Mouse (Mus musculus): Measurements from ENCODE around the gene Cped1. TPM values are rescaled to one million over a fixed set of nuclear protein-coding genes. Genes with fewer than 3 reads are reported as not detected.
A peak's percentile ranks its signal among the peaks of the same experiment; 100 is the strongest.
"Not testable (repeated sequence)": the region's sequence is repeated elsewhere in the genome, so short reads cannot be mapped to it uniquely, and the experiment has no call there.

Cped1 gene
- total RNA-seq, 1 experiment from 2014 or later: 30.4 TPM

- no peak for DNase-seq
Measured at GRCm38 (mm10) chr6:22086056-22086455, 100.3 kb downstream of the Cped1 start.

- DNase-seq: peak; percentile 58
Measured at GRCm38 (mm10) chr6:22088346-22089064, 102.8 kb downstream of the Cped1 start.

GRCm38 (mm10) chr6:22091773-22092172, 106.1 kb downstream of the Cped1 start:
- no peak for DNase-seq

- DNase-seq: no peak
Measured at GRCm38 (mm10) chr6:22093792-22094191, 108.1 kb downstream of the Cped1 start.

- DNase-seq: no peak
Measured at GRCm38 (mm10) chr6:22097709-22098108, 112.0 kb downstream of the Cped1 start.

- DNase-seq: no peak
Measured at GRCm38 (mm10) chr6:22099832-22100231, 114.1 kb downstream of the Cped1 start.

GRCm38 (mm10) chr6:22101939-22102338, 116.2 kb downstream of the Cped1 start:
- DNase-seq: no peak

GRCm38 (mm10) chr6:22102752-22103151, 117.0 kb downstream of the Cped1 start:
- DNase-seq: no peak

GRCm38 (mm10) chr6:22103713-22104112, 118.0 kb downstream of the Cped1 start:
- no peak for DNase-seq

- no peak for DNase-seq
Measured at GRCm38 (mm10) chr6:22104211-22104610, 118.5 kb downstream of the Cped1 start.

GRCm38 (mm10) chr6:22114079-22114478, 128.4 kb downstream of the Cped1 start:
- no peak for DNase-seq

- DNase-seq: no peak
Measured at GRCm38 (mm10) chr6:22116679-22117078, 131.0 kb downstream of the Cped1 start.

- no peak for DNase-seq
Measured at GRCm38 (mm10) chr6:22122080-22122479, 136.4 kb downstream of the Cped1 start.

GRCm38 (mm10) chr6:22122693-22123092, 137.0 kb downstream of the Cped1 start:
- no peak for DNase-seq

GRCm38 (mm10) chr6:22123332-22123731, 137.6 kb downstream of the Cped1 start:
- no peak for DNase-seq

GRCm38 (mm10) chr6:22124575-22125330, 139.0 kb downstream of the Cped1 start:
- not testable (repeated sequence) for DNase-seq

- no peak for DNase-seq
Measured at GRCm38 (mm10) chr6:22135038-22135631, 149.4 kb downstream of the Cped1 start.

- no peak for DNase-seq
Measured at GRCm38 (mm10) chr6:22136805-22137204, 151.1 kb downstream of the Cped1 start.

- DNase-seq: no peak
Measured at GRCm38 (mm10) chr6:22140786-22141185, 155.1 kb downstream of the Cped1 start.

GRCm38 (mm10) chr6:22147236-22147635, 161.5 kb downstream of the Cped1 start:
- no peak for DNase-seq

GRCm38 (mm10) chr6:22148511-22148910, 162.8 kb downstream of the Cped1 start:
- no peak for DNase-seq

GRCm38 (mm10) chr6:22157461-22157860, 171.7 kb downstream of the Cped1 start:
- DNase-seq: peak; percentile 43

GRCm38 (mm10) chr6:22161944-22162343, 176.2 kb downstream of the Cped1 start:
- no peak for DNase-seq
